Mouse (Mus musculus): ENCODE measurements around the gene Unc79.

DNA sequence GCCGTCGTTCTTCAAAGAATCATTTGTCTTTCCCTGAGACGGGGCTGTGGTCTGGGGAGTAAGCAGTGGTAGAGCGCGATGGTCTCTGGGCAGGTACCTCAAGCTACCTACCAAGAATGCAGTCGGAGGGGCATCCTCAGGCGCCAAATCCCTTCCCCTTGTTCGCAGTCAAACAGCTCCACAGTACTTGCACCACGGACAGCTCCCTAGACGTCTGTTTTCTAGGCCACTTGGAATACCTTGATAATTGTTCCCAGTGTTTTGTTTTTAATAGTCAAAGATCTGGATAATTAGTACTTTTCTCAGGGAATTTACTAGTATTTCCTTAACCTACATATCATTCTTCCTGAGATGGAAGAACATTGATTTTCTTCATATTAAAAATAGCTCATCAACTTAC is 833 bp upstream of the Unc79 start:
- no peak for TF ChIP-seq CTCF (conservative IDR thresholded peaks at IDR 0.05; ENCODE audit: insufficient read depth, insufficient read length, low read depth, low read length)
- TF ChIP-seq POLR2A (IDR thresholded peaks at IDR 0.05; ENCODE audit: low read depth, low read length), result no peak
